Mouse (Mus musculus): ENCODE results near the gene Serhl. TPM values are rescaled to one million over a fixed set of nuclear protein-coding genes. Genes with fewer than 3 reads are reported as not detected.
"Not testable (repeated sequence)": the region's sequence is repeated elsewhere in the genome, so short reads cannot be mapped to it uniquely, and the experiment has no call there.

Serhl gene
- 36.2 and 40.8 TPM in 2 replicates for polyA plus RNA-seq (2012; ENCODE audit: insufficient read depth, insufficient read length, missing spikeins)

DNA sequence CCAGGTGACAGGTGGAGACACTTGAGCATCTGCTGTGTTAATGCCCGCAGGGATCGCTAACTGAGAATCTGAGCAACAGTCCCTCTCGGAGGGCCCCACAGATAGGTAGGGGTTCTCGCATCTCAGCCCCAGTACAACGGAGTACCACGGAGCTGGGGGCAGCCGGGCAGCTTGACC lies at the start of gene Serhl:
Serhl (plus strand) TSS at position 78 of the 177 bp plus-strand sequence.
- TF ChIP-seq POLR2A (IDR thresholded peaks at IDR 0.05; ENCODE audit: borderline replicate concordance, low read depth, low read length): no peak
- Histone ChIP-seq H3K4me3 (ENCODE audit: insufficient read depth, low read length) (no peak within 1 kb of the TSS), H3K4me1 (ENCODE audit: control insufficient read depth, insufficient read depth, low read length) (0 out of 2 replicates have a peak, but pooled peaks cover 4% of the 10 kb centered on the region), H3K27ac (ENCODE audit: insufficient read depth, low read depth, low read length) (no peak within 1 kb of the TSS)

DNA sequence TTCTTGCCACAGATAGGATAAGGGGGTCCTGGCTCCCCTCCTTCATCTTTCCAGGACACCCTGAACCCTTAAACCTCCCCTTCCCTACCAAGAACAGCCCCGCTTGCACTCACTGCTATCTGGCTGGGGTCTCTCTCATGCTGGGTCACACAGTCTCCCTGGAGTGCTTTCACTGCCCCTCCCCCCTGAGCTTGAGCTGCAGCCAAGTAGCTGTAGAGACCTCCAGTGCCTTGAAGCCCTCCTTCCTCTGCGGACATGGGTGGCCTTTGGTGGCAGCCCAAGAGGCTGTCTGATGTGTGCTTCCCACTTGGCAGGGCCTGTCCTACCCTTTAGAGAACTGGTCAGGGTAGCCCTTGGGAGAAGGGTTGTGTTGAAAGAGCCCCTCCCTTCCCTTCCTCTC lies 49.1 kb upstream of the Serhl start:
- no peak overlapping the region for H3K27ac ChIP-seq (ENCODE audit: insufficient read depth, low read depth, low read length)
- H3K4me3 ChIP-seq (ENCODE audit: insufficient read depth, low read length): no peak overlapping the region
- no peak for TF ChIP-seq CTCF (IDR thresholded peaks at IDR 0.05; ENCODE audit: low read depth, low read length)
- TF ChIP-seq POLR2A (IDR thresholded peaks at IDR 0.05; ENCODE audit: borderline replicate concordance, low read depth, low read length): no peak
- peaks cover 47% of the 10 kb centered on the region for H3K4me1 ChIP-seq (ENCODE audit: control insufficient read depth, insufficient read depth, low read length)

- no peak for TF ChIP-seq POLR2A (IDR thresholded peaks at IDR 0.05; ENCODE audit: borderline replicate concordance, low read depth, low read length)
- no peak for TF ChIP-seq CTCF (IDR thresholded peaks at IDR 0.05; ENCODE audit: low read depth, low read length)
- no peak overlapping the region for H3K4me3 ChIP-seq (ENCODE audit: insufficient read depth, low read length)
- peaks cover 25% of the 10 kb centered on the region for H3K4me1 ChIP-seq (ENCODE audit: control insufficient read depth, insufficient read depth, low read length)
- H3K27ac ChIP-seq (ENCODE audit: insufficient read depth, low read depth, low read length): no peak overlapping the region
These were observed 46.5 kb upstream of the Serhl start for GRCm38 (mm10) chr15:83042655-83043361.

DNA sequence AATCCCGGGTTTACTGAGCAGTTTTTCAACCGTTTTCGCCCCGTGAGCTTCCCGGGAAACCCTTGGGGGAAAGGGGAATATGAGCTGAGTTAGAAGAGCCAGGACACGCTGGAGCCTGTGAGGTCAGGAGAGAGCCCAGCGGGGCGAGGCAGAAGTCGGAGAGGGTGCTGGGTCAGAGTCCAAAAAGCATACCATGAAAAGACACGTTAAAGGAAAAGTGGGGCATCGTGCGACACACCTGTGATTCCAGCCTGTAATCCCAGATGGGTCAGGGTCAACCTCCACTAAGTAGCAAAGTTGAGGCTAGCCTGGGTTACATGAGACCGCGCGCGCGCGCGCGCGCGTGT lies 46.0 kb upstream of the Serhl start:
- no peak for TF ChIP-seq CTCF (IDR thresholded peaks at IDR 0.05; ENCODE audit: low read depth, low read length)
- no peak for TF ChIP-seq POLR2A (IDR thresholded peaks at IDR 0.05; ENCODE audit: borderline replicate concordance, low read depth, low read length)
- Histone ChIP-seq H3K4me3 (ENCODE audit: insufficient read depth, low read length) (no peak overlapping the region), H3K4me1 (ENCODE audit: control insufficient read depth, insufficient read depth, low read length) (peaks cover 20% of the 10 kb centered on the region), H3K27ac (ENCODE audit: insufficient read depth, low read depth, low read length) (no peak overlapping the region)

DNA sequence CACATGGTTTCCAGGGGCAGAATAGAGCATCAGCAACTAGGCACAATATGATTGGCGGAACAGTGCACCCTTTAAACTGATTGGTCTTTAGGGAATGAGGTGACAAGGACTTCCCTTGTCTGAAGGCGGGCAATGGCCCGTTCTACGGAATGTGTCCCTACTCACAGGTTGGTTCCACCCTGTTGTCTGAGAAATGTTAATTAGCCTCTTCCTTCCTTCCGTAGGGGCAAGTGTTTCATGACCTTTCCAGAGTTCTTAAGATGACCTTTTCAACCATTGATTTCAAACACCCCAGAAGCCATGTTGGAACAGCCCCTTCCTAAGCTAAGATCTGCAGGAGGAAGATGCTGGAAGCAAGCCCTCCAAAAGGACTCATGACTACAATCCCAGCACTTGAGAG lies 43.7 kb upstream of the Serhl start:
- not testable (repeated sequence) for H3K4me1 ChIP-seq (ENCODE audit: control insufficient read depth, insufficient read depth, low read length); H3K27ac ChIP-seq (ENCODE audit: insufficient read depth, low read depth, low read length); H3K4me3 ChIP-seq (ENCODE audit: insufficient read depth, low read length)

GRCm38 (mm10) chr15:83046308-83046707 lies 43.0 kb upstream of the Serhl start:
- Histone ChIP-seq H3K4me3 (ENCODE audit: insufficient read depth, low read length) (no peak overlapping the region), H3K27ac (ENCODE audit: insufficient read depth, low read depth, low read length) (no peak overlapping the region), H3K4me1 (ENCODE audit: control insufficient read depth, insufficient read depth, low read length) (no peaks in the 10 kb centered on the region; the same call in 1 of the 2 replicates)
- TF ChIP-seq CTCF (IDR thresholded peaks at IDR 0.05; ENCODE audit: low read depth, low read length) (peak; percentile 37), POLR2A (IDR thresholded peaks at IDR 0.05; ENCODE audit: borderline replicate concordance, low read depth, low read length) (no peak)

GRCm38 (mm10) chr15:83046730-83047129 lies 42.6 kb upstream of the Serhl start:
- no peak overlapping the region for H3K4me3 ChIP-seq (ENCODE audit: insufficient read depth, low read length)
- no peak for TF ChIP-seq CTCF (IDR thresholded peaks at IDR 0.05; ENCODE audit: low read depth, low read length)
- no peak for TF ChIP-seq POLR2A (IDR thresholded peaks at IDR 0.05; ENCODE audit: borderline replicate concordance, low read depth, low read length)
- H3K27ac ChIP-seq (ENCODE audit: insufficient read depth, low read depth, low read length): no peak overlapping the region
- H3K4me1 ChIP-seq (ENCODE audit: control insufficient read depth, insufficient read depth, low read length): no peaks in the 10 kb centered on the region; the same call in 1 of the 2 replicates

DNA sequence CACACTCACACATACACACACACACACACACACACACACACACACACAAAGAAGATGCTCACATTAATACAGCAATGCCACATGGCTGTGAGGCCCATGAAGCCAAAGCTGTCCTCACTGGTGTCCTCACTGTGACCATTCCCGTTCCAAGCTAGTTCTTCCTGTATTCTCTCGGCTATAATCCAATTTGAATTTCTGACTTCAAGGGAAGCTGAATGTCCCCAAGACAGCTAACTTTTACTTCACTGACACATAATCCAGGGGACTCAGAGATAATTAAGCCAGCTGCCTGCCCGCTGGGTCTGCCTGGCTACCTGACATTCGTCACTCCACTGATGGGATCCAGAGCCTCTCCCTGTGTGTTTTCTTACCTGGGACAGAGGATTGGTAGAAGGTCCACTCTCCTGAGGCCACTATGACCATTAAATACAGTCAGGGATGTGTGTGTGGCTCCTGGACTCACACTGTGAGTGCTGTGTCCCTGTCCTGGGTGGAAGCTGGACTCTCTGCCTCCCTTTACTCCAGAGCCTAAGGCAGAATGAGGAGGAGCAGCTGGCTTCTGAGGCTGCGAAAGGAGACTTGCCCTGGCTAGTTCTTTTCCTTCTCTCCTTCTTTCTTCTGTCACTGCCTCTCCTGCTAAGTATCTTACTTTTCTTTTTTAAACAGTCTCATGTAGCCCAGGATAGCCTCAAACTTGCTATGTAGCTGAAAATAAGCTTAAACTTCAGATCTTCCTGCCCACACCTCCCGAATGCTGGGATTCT lies 36.8 kb upstream of the Serhl start:
- H3K4me3 ChIP-seq (ENCODE audit: insufficient read depth, low read length): no peak overlapping the region
- no peaks in the 10 kb centered on the region; the same call in 1 of the 2 replicates for H3K4me1 ChIP-seq (ENCODE audit: control insufficient read depth, insufficient read depth, low read length)
- TF ChIP-seq POLR2A (IDR thresholded peaks at IDR 0.05; ENCODE audit: borderline replicate concordance, low read depth, low read length) (no peak), CTCF (IDR thresholded peaks at IDR 0.05; ENCODE audit: low read depth, low read length) (no peak)
- H3K27ac ChIP-seq (ENCODE audit: insufficient read depth, low read depth, low read length): no peak overlapping the region

DNA sequence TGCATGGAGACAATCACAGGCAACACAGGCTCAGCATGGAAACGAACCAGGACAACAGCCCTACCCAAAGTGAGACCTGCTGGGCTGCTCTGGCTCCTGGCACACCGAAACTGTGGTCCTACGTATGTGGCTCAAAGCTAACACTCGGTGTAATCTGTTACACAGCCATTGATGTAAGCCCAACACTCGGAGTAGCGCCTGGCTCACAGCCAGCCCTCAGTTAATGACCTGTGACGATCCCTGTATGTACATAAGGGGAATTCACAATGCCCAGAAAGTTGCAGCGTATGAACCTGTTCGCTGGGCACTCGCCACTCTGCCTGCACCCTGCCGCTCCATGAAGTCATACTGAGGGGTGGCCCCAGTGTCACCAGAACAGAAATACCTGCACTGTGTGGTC lies 36.0 kb upstream of the Serhl start:
- Histone ChIP-seq H3K4me3 (ENCODE audit: insufficient read depth, low read length) (no peak overlapping the region), H3K4me1 (ENCODE audit: control insufficient read depth, insufficient read depth, low read length) (no peaks in the 10 kb centered on the region; the same call in 1 of the 2 replicates), H3K27ac (ENCODE audit: insufficient read depth, low read depth, low read length) (no peak overlapping the region)
- no peak for TF ChIP-seq CTCF (IDR thresholded peaks at IDR 0.05; ENCODE audit: low read depth, low read length)
- TF ChIP-seq POLR2A (IDR thresholded peaks at IDR 0.05; ENCODE audit: borderline replicate concordance, low read depth, low read length): no peak

DNA sequence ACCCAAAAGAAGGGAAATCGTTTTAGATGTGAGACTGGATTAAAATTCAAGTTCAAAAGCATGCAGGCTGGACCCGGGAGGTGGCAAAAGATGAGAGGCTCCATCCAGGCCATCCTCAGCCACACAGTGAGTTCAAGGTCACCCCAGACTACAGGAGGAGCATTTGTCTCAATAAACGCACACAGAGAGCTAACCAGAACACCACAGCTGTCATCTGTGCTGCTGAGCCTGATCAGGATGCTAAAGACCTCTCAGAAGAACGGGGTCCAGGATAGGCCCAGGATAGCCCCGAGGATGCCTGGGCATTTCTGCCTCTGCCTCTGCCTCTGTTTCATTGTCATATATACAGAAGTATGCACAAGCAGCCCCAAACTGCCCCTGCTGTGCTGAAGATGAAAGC lies 33.7 kb upstream of the Serhl start:
- no peak overlapping the region for H3K27ac ChIP-seq (ENCODE audit: insufficient read depth, low read depth, low read length)
- no peak overlapping the region for H3K4me3 ChIP-seq (ENCODE audit: insufficient read depth, low read length)
- no peak for TF ChIP-seq POLR2A (IDR thresholded peaks at IDR 0.05; ENCODE audit: borderline replicate concordance, low read depth, low read length)
- no peak for TF ChIP-seq CTCF (IDR thresholded peaks at IDR 0.05; ENCODE audit: low read depth, low read length)
- peaks cover 2% of the 10 kb centered on the region; the same call in 1 of the 2 replicates for H3K4me1 ChIP-seq (ENCODE audit: control insufficient read depth, insufficient read depth, low read length)

Data from bone marrow macrophage, adult 2 months (primary cell).